Mouse (Mus musculus) T-helper 17 cell (primary cell): ENCODE results near the gene Pole.

Source experiments
- in situ Hi-C, 2 experiments: fragments of 300-600 bp; cut with MboI, MseI; formaldehyde crosslinking; loops; 1 replicate in 1 of 2; 2 replicates in 1 of 2; pipeline ENCODE4 v1.15.1; 2025; ENCODE audit warnings: high pct_unique_total_duplicates in 2 of 2

Gene Pole

GRCm38 (mm10) chr5:110338792-110339191 is 52.7 kb downstream of the Pole start:
- in situ Hi-C loops: no loop called here

GRCm38 (mm10) chr5:110342648-110343284 is 56.7 kb downstream of the Pole start, which contains the start of gene P2rx2:
Gene P2rx2, minus strand, starts transcription at chr5:110343212.
- in situ Hi-C loops: no loop called here

- in situ Hi-C loops: no loop called here
Measured at GRCm38 (mm10) chr5:110344524-110344923, 58.4 kb downstream of the Pole start, which contains the start of gene Lrcol1. Gene Lrcol1, plus strand, starts transcription at chr5:110344730.

GRCm38 (mm10) chr5:110345553-110345952 is 59.4 kb downstream of the Pole start:
- in situ Hi-C loops: no loop called here

GRCm38 (mm10) chr5:110347006-110347405 is 60.9 kb downstream of the Pole start:
- in situ Hi-C loops: no loop called here

- in situ Hi-C loops: loop anchor here (5.0 kb wide), 2 partner anchors 73 to 278 kb away; no protein-coding TSS in a partner anchor
Measured at GRCm38 (mm10) chr5:110354716-110355115, 68.6 kb downstream of the Pole start.

GRCm38 (mm10) chr5:110357531-110358179 is 71.5 kb downstream of the Pole start:
- in situ Hi-C loops: loop anchor here (5.0 kb wide), 2 partner anchors 70 to 275 kb away; no protein-coding TSS in a partner anchor

- in situ Hi-C loops: loop anchor here in 1 of 2 experiments (5.0 kb wide), 1 partner anchor 81 kb away; no protein-coding TSS in a partner anchor
Measured at GRCm38 (mm10) chr5:110361465-110361864, 75.4 kb downstream of the Pole start.

GRCm38 (mm10) chr5:110362813-110363178 is 76.7 kb downstream of the Pole start:
- in situ Hi-C loops: loop anchor here in 1 of 2 experiments (5.0 kb wide), 1 partner anchor 80 kb away; no protein-coding TSS in a partner anchor

- in situ Hi-C loops: loop anchor here in 1 of 2 experiments (5.0 kb wide), 1 partner anchor 79 kb away; no protein-coding TSS in a partner anchor
Measured at GRCm38 (mm10) chr5:110363179-110363821, 77.2 kb downstream of the Pole start.

GRCm38 (mm10) chr5:110363822-110364545 is 77.9 kb downstream of the Pole start:
- in situ Hi-C loops: loop anchor here in 1 of 2 experiments (5.0 kb wide), 1 partner anchor 78 kb away; no protein-coding TSS in a partner anchor

- in situ Hi-C loops: no loop called here
Measured at GRCm38 (mm10) chr5:110376802-110377433, 90.8 kb downstream of the Pole start.

GRCm38 (mm10) chr5:110378181-110378583 is 92.1 kb downstream of the Pole start:
- in situ Hi-C loops: no loop called here

- in situ Hi-C loops: no loop called here
Measured at GRCm38 (mm10) chr5:110379086-110379485, 93.0 kb downstream of the Pole start.

GRCm38 (mm10) chr5:110379823-110380222 is 93.7 kb downstream of the Pole start:
- in situ Hi-C loops: no loop called here

- in situ Hi-C loops: no loop called here
Measured at GRCm38 (mm10) chr5:110384491-110384890, 98.4 kb downstream of the Pole start.

- in situ Hi-C loops: no loop called here
Measured at GRCm38 (mm10) chr5:110385263-110385662, 99.2 kb downstream of the Pole start.

- in situ Hi-C loops: no loop called here
Measured at GRCm38 (mm10) chr5:110386371-110387330, 100.5 kb downstream of the Pole start.
